Mouse (Mus musculus) forebrain, embryonic 13.5 days (tissue): ENCODE measurements around the gene Ace. TPM values are rescaled to one million over a fixed set of nuclear protein-coding genes. Genes with fewer than 3 reads are reported as not detected.

Source experiments
- ATAC-seq: fragments of 200-750 bp; cut with Nextera tagmentation; 2 replicates; pipeline ENCODE4 v1.8.0; 2017
- H3K27ac ChIP-seq: fragments of 300-500 bp; sonication (generic); 2 replicates; pipeline ENCODE4 v1.5.1; 2015; ENCODE audit warnings: inconsistent platforms, mild to moderate bottlenecking, moderate library complexity
- H3K27me3 ChIP-seq: fragments of 300-500 bp; sonication (generic); 2 replicates; pipeline ENCODE4 v1.6.1; 2015; ENCODE audit warnings: mild to moderate bottlenecking, inconsistent platforms
- H3K36me3 ChIP-seq: fragments of 300-500 bp; sonication (generic); 2 replicates; pipeline ENCODE4 v1.6.1; 2015; ENCODE audit warnings: mild to moderate bottlenecking, inconsistent platforms; ENCODE audit not compliant: poor library complexity, severe bottlenecking
- H3K4me1 ChIP-seq: fragments of 300-500 bp; sonication (generic); 2 replicates; pipeline ENCODE4 v1.6.1; 2015; ENCODE audit warnings: inconsistent platforms
- H3K4me2 ChIP-seq: fragments of 300-500 bp; sonication (generic); 2 replicates; pipeline ENCODE4 v1.6.1; 2015; ENCODE audit warnings: inconsistent platforms, mild to moderate bottlenecking, moderate library complexity
- H3K4me3 ChIP-seq: fragments of 300-500 bp; sonication (generic); 2 replicates; pipeline ENCODE4 v1.5.1; 2015; ENCODE audit warnings: mild to moderate bottlenecking, inconsistent platforms
- H3K9ac ChIP-seq: fragments of 300-500 bp; sonication (generic); 2 replicates; pipeline ENCODE4 v1.6.1; 2015; ENCODE audit warnings: mild to moderate bottlenecking, inconsistent platforms
- H3K9me3 ChIP-seq: fragments of 300-500 bp; sonication (generic); replicated peaks from 2 replicates; pipeline ENCODE4 v1.6.1; 2016; ENCODE audit warnings: inconsistent platforms
- WGBS: fragments of 180-500 bp; shearing (Covaris S2); methylation state at CpG from one replicate; pipeline ENCODE4 v1.1.7; 2015; 5-methylcytosine and 5-hydroxymethylcytosine counted together
- polyA plus RNA-seq: library from polyadenylated mRNA; unstranded; fragments of >200 nt; fragmentation: Nextera tagmentation; extraction: Ambion mirVana; gene quantifications from 2 replicates; pipeline ENCODE4 v1.2.1, GENCODE M21; 2015

Ace gene
- polyA plus RNA-seq, 1 experiment from 2014 or later = 0.57 TPM

- Histone ChIP-seq H3K4me1 (peaks cover 27% of the 10 kb centered on the region), H3K9me3 (no peaks in the 10 kb centered on the region), H3K4me3 (peak within 1 kb of the TSS; percentile 92), H3K9ac (peak within 1 kb of the TSS; percentile 90), H3K27ac (peak within 1 kb of the TSS; percentile 86), H3K4me2 (peak within 1 kb of the TSS; percentile 81), H3K27me3 (no peaks in the 10 kb centered on the region), H3K36me3 (no peaks in the 10 kb centered on the region)
- under 1% methylated on average over 65 of the region's 66 CpGs for WGBS
- ATAC-seq = peak; percentile 98
These were observed 69.0 kb downstream of the Ace start, which contains the start of gene Dcaf7 for GRCm38 (mm10) chr11:106036548-106037417. Gene Dcaf7, plus strand, starts transcription at chr11:106036872.

DNA sequence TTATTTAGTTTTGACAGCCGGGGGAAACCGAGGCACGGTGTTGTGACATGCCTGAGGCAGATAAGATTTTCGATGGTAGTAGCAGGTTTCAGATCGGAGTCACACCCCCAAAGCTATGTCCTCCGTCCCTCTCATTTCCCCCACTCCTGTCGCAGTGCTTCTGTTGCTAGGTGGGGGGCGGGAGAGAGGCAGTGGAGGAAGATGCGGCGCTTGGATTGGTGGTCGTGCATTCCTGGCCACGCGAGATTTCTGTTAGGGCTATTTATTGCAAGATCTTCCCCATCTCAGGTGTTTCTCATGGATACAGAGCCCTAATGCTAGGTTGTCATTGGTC is 69.6 kb downstream of the Ace start:
- peak overlapping the region; percentile 92 for H3K4me3 ChIP-seq
- no peaks in the 10 kb centered on the region for H3K9me3 ChIP-seq

More for the DNA sequence above, 69.6 kb downstream of the Ace start:
- Histone ChIP-seq H3K4me2 (peak overlapping the region; percentile 81), H3K9ac (peak overlapping the region; percentile 90), H3K27me3 (no peaks in the 10 kb centered on the region), H3K36me3 (no peaks in the 10 kb centered on the region), H3K27ac (peak overlapping the region; percentile 86), H3K4me1 (peaks cover 27% of the 10 kb centered on the region)
- peak; percentile 7 for ATAC-seq
- WGBS = 0% methylated on average over 13 of the region's 13 CpGs

Other genes with a start within 250 kb of the Ace start
- 17.2 and 21.4 TPM in 2 replicates for gene Cyb561, start 14.6 kb upstream of the Ace start, polyA plus RNA-seq
- gene Ace3, start 26.7 kb downstream of the Ace start, polyA plus RNA-seq = not detected in 2 replicates
- gene Kcnh6, start 40.2 kb downstream of the Ace start, polyA plus RNA-seq = 0.40 and 0.54 TPM in 2 replicates
- gene Dcaf7, start 68.9 kb downstream of the Ace start, polyA plus RNA-seq = 82.1 and 99.4 TPM in 2 replicates
- gene Taco1, start 98.1 kb downstream of the Ace start, polyA plus RNA-seq = 8.9 and 9.6 TPM in 2 replicates
- 9.5 and 11.9 TPM in 2 replicates for gene Map3k3, start 116.7 kb downstream of the Ace start, polyA plus RNA-seq
- not detected in 2 replicates for gene Gm10840, start 192.9 kb downstream of the Ace start, polyA plus RNA-seq
- 253 and 279 TPM in 2 replicates for gene Limd2, start 192.9 kb downstream of the Ace start, polyA plus RNA-seq
- gene Strada, start 234.2 kb downstream of the Ace start, polyA plus RNA-seq = 33.4 and 33.5 TPM in 2 replicates
- gene Ccdc47, start 248.4 kb downstream of the Ace start, polyA plus RNA-seq = 78.6 and 83.9 TPM in 2 replicates
- 93.0 and 102 TPM in 2 replicates for gene Ddx42, start 249.0 kb downstream of the Ace start, polyA plus RNA-seq